Mouse (Mus musculus) fat pad, adult 2 months (tissue): Measurements from ENCODE around the gene Hoxc13.

Source experiments
- DNase-seq: peaks from one replicate; pipeline ENCODE4 v3.0.0-alpha.2; 2011; ENCODE audit warnings: low read depth, low spot score; ENCODE audit errors: extremely low read depth

Gene Hoxc13

GRCm38 (mm10) chr15:102963259-102963658 is 42.4 kb downstream of the Hoxc13 start:
- DNase-seq = no peak

GRCm38 (mm10) chr15:102963671-102964640 is 43.1 kb downstream of the Hoxc13 start:
- DNase-seq = no peak

- DNase-seq = no peak
Measured at GRCm38 (mm10) chr15:102965003-102965891, 44.3 kb downstream of the Hoxc13 start.

- no peak for DNase-seq
Measured at GRCm38 (mm10) chr15:102965892-102966775, 45.2 kb downstream of the Hoxc13 start.

- no peak for DNase-seq
Measured at GRCm38 (mm10) chr15:102966776-102967311, 45.9 kb downstream of the Hoxc13 start, which contains the start of gene Hoxc10. TSS of gene Hoxc10 (plus strand) at chr15:102966796.

GRCm38 (mm10) chr15:102967312-102967510 is 46.3 kb downstream of the Hoxc13 start, which contains the start of gene Hoxc5:
TSS of gene Hoxc5 (plus strand) at chr15:102967443.
- DNase-seq = no peak

GRCm38 (mm10) chr15:102967511-102968397 is 46.9 kb downstream of the Hoxc13 start:
- no peak for DNase-seq

- DNase-seq = no peak
Measured at GRCm38 (mm10) chr15:102969296-102969695, 48.4 kb downstream of the Hoxc13 start.

- no peak for DNase-seq
Measured at GRCm38 (mm10) chr15:102970740-102971139, 49.8 kb downstream of the Hoxc13 start.

- DNase-seq = no peak
Measured at GRCm38 (mm10) chr15:102972254-102972653, 51.4 kb downstream of the Hoxc13 start.

GRCm38 (mm10) chr15:102972753-102973152 is 51.9 kb downstream of the Hoxc13 start:
- DNase-seq = no peak

- no peak for DNase-seq
Measured at GRCm38 (mm10) chr15:102975034-102975433, 54.1 kb downstream of the Hoxc13 start.

GRCm38 (mm10) chr15:102975688-102976111 is 54.8 kb downstream of the Hoxc13 start:
- DNase-seq = no peak

- DNase-seq = no peak
Measured at GRCm38 (mm10) chr15:102976171-102976570, 55.3 kb downstream of the Hoxc13 start, which contains the start of gene Hoxc9. TSS of gene Hoxc9 (plus strand) at chr15:102976439.

- DNase-seq = no peak
Measured at GRCm38 (mm10) chr15:102976631-102977422, 55.9 kb downstream of the Hoxc13 start.

- DNase-seq = no peak
Measured at GRCm38 (mm10) chr15:102977423-102977974, 56.6 kb downstream of the Hoxc13 start.
